Mouse (Mus musculus): ENCODE measurements around the gene Uhrf2. TPM values are rescaled to one million over a fixed set of nuclear protein-coding genes. Genes with fewer than 3 reads are reported as not detected.
A peak's percentile ranks its signal among the peaks of the same experiment; 100 is the strongest.

Gene Uhrf2
- polyA plus RNA-seq, 1 experiment from 2014 or later = 100 TPM

GRCm38 (mm10) chr19:30107221-30107845 is 77.0 kb downstream of the Uhrf2 start:
- H3K4me3 ChIP-seq (ENCODE audit: low read depth, low read length) = no peak overlapping the region
- H3K9me3 ChIP-seq (replicated peaks; ENCODE audit: control insufficient read depth, low read length) = no peaks in the 10 kb centered on the region
- no peak; the same call in 1 of the 2 replicates for ATAC-seq (replicated peaks; ENCODE audit: insufficient number of reproducible peaks, low FRiP score, low TSS enrichment, low read depth)
- 48% methylated on average over 10 of the region's 10 CpGs for WGBS
- H3K27ac ChIP-seq (replicated peaks; ENCODE audit: low read depth, low read length) = no peak overlapping the region
- peak; percentile 35 for DNase-seq (ENCODE audit: low spot score)
- no peaks in the 10 kb centered on the region for H3K27me3 ChIP-seq (ENCODE audit: control insufficient read depth, insufficient read depth, low read length)
- no peaks in the 10 kb centered on the region for H3K4me1 ChIP-seq (ENCODE audit: control insufficient read depth, insufficient read depth, low read length)
- no peaks in the 10 kb centered on the region for H3K36me3 ChIP-seq (replicated peaks; ENCODE audit: control insufficient read depth, insufficient read depth, low read depth, low read length)
- no peak overlapping the region for H3K9ac ChIP-seq (replicated peaks; ENCODE audit: low read length)
- no peak overlapping the region for H3K4me2 ChIP-seq (ENCODE audit: low read depth, low read length)

- H3K27me3 ChIP-seq (ENCODE audit: control insufficient read depth, insufficient read depth, low read length) = no peaks in the 10 kb centered on the region
- no peaks in the 10 kb centered on the region for H3K9me3 ChIP-seq (replicated peaks; ENCODE audit: control insufficient read depth, low read length)
- DNase-seq (ENCODE audit: low spot score) (no peak), ATAC-seq (replicated peaks; ENCODE audit: insufficient number of reproducible peaks, low FRiP score, low TSS enrichment, low read depth) (no peak)
- H3K4me3 ChIP-seq (ENCODE audit: low read depth, low read length) = no peak overlapping the region
- H3K27ac ChIP-seq (replicated peaks; ENCODE audit: low read depth, low read length) = no peak overlapping the region
- H3K4me1 ChIP-seq (ENCODE audit: control insufficient read depth, insufficient read depth, low read length) = no peaks in the 10 kb centered on the region
- H3K36me3 ChIP-seq (replicated peaks; ENCODE audit: control insufficient read depth, insufficient read depth, low read depth, low read length) = no peaks in the 10 kb centered on the region
- no peak overlapping the region for H3K9ac ChIP-seq (replicated peaks; ENCODE audit: low read length)
- no peak overlapping the region for H3K4me2 ChIP-seq (ENCODE audit: low read depth, low read length)
Observed at GRCm38 (mm10) chr19:30108616-30109015, 78.3 kb downstream of the Uhrf2 start.

- no peak overlapping the region for H3K4me2 ChIP-seq (ENCODE audit: low read depth, low read length)
- H3K36me3 ChIP-seq (replicated peaks; ENCODE audit: control insufficient read depth, insufficient read depth, low read depth, low read length) = no peaks in the 10 kb centered on the region
- no peaks in the 10 kb centered on the region for H3K9me3 ChIP-seq (replicated peaks; ENCODE audit: control insufficient read depth, low read length)
- DNase-seq (ENCODE audit: low spot score) (no peak), ATAC-seq (replicated peaks; ENCODE audit: insufficient number of reproducible peaks, low FRiP score, low TSS enrichment, low read depth) (no peak)
- 66% methylated on average over 6 of the region's 6 CpGs for WGBS
- H3K27ac ChIP-seq (replicated peaks; ENCODE audit: low read depth, low read length) = no peak overlapping the region
- H3K4me3 ChIP-seq (ENCODE audit: low read depth, low read length) = no peak overlapping the region
- H3K9ac ChIP-seq (replicated peaks; ENCODE audit: low read length) = no peak overlapping the region
- no peaks in the 10 kb centered on the region for H3K27me3 ChIP-seq (ENCODE audit: control insufficient read depth, insufficient read depth, low read length)
- H3K4me1 ChIP-seq (ENCODE audit: control insufficient read depth, insufficient read depth, low read length) = no peaks in the 10 kb centered on the region
Observed at GRCm38 (mm10) chr19:30109122-30109521, 78.8 kb downstream of the Uhrf2 start.

GRCm38 (mm10) chr19:30111421-30111820 is 81.1 kb downstream of the Uhrf2 start:
- Histone ChIP-seq H3K4me3 (ENCODE audit: low read depth, low read length) (no peak overlapping the region), H3K4me1 (ENCODE audit: control insufficient read depth, insufficient read depth, low read length) (no peaks in the 10 kb centered on the region), H3K4me2 (ENCODE audit: low read depth, low read length) (no peak overlapping the region), H3K9me3 (replicated peaks; ENCODE audit: control insufficient read depth, low read length) (no peaks in the 10 kb centered on the region), H3K9ac (replicated peaks; ENCODE audit: low read length) (no peak overlapping the region), H3K36me3 (replicated peaks; ENCODE audit: control insufficient read depth, insufficient read depth, low read depth, low read length) (no peaks in the 10 kb centered on the region), H3K27ac (replicated peaks; ENCODE audit: low read depth, low read length) (no peak overlapping the region), H3K27me3 (ENCODE audit: control insufficient read depth, insufficient read depth, low read length) (no peaks in the 10 kb centered on the region)
- ATAC-seq (replicated peaks; ENCODE audit: insufficient number of reproducible peaks, low FRiP score, low TSS enrichment, low read depth) (no peak), DNase-seq (ENCODE audit: low spot score) (no peak)
- 91% methylated on average over 3 of the region's 3 CpGs for WGBS

- Histone ChIP-seq H3K4me3 (ENCODE audit: low read depth, low read length) (no peak overlapping the region), H3K4me1 (ENCODE audit: control insufficient read depth, insufficient read depth, low read length) (no peaks in the 10 kb centered on the region), H3K9me3 (replicated peaks; ENCODE audit: control insufficient read depth, low read length) (no peaks in the 10 kb centered on the region), H3K9ac (replicated peaks; ENCODE audit: low read length) (no peak overlapping the region), H3K27me3 (ENCODE audit: control insufficient read depth, insufficient read depth, low read length) (no peaks in the 10 kb centered on the region), H3K4me2 (ENCODE audit: low read depth, low read length) (no peak overlapping the region), H3K27ac (replicated peaks; ENCODE audit: low read depth, low read length) (no peak overlapping the region), H3K36me3 (replicated peaks; ENCODE audit: control insufficient read depth, insufficient read depth, low read depth, low read length) (no peaks in the 10 kb centered on the region)
- WGBS = 91% methylated on average over 16 of the region's 16 CpGs
- ATAC-seq (replicated peaks; ENCODE audit: insufficient number of reproducible peaks, low FRiP score, low TSS enrichment, low read depth) (no peak), DNase-seq (ENCODE audit: low spot score) (no peak)
Observed at GRCm38 (mm10) chr19:30112961-30113688, 82.8 kb downstream of the Uhrf2 start.

- ATAC-seq (replicated peaks; ENCODE audit: insufficient number of reproducible peaks, low FRiP score, low TSS enrichment, low read depth) (no peak), DNase-seq (ENCODE audit: low spot score) (peak; percentile 74)
- Histone ChIP-seq H3K4me1 (ENCODE audit: control insufficient read depth, insufficient read depth, low read length) (no peaks in the 10 kb centered on the region), H3K4me3 (ENCODE audit: low read depth, low read length) (no peak overlapping the region), H3K36me3 (replicated peaks; ENCODE audit: control insufficient read depth, insufficient read depth, low read depth, low read length) (no peaks in the 10 kb centered on the region), H3K27ac (replicated peaks; ENCODE audit: low read depth, low read length) (no peak overlapping the region), H3K9me3 (replicated peaks; ENCODE audit: control insufficient read depth, low read length) (no peaks in the 10 kb centered on the region), H3K9ac (replicated peaks; ENCODE audit: low read length) (no peak overlapping the region), H3K4me2 (ENCODE audit: low read depth, low read length) (no peak overlapping the region), H3K27me3 (ENCODE audit: control insufficient read depth, insufficient read depth, low read length) (no peaks in the 10 kb centered on the region)
- WGBS = 61% methylated on average over 14 of the region's 14 CpGs
Observed at GRCm38 (mm10) chr19:30114919-30115441, 84.7 kb downstream of the Uhrf2 start.

- Histone ChIP-seq H3K27me3 (ENCODE audit: control insufficient read depth, insufficient read depth, low read length) (no peaks in the 10 kb centered on the region), H3K36me3 (replicated peaks; ENCODE audit: control insufficient read depth, insufficient read depth, low read depth, low read length) (no peaks in the 10 kb centered on the region), H3K9ac (replicated peaks; ENCODE audit: low read length) (no peak overlapping the region), H3K4me1 (ENCODE audit: control insufficient read depth, insufficient read depth, low read length) (no peaks in the 10 kb centered on the region), H3K27ac (replicated peaks; ENCODE audit: low read depth, low read length) (no peak overlapping the region), H3K9me3 (replicated peaks; ENCODE audit: control insufficient read depth, low read length) (no peaks in the 10 kb centered on the region), H3K4me2 (ENCODE audit: low read depth, low read length) (no peak overlapping the region), H3K4me3 (ENCODE audit: low read depth, low read length) (no peak overlapping the region)
- 73% methylated on average over 5 of the region's 5 CpGs for WGBS
- ATAC-seq (replicated peaks; ENCODE audit: insufficient number of reproducible peaks, low FRiP score, low TSS enrichment, low read depth) (no peak), DNase-seq (ENCODE audit: low spot score) (no peak)
Observed at GRCm38 (mm10) chr19:30115606-30116005, 85.3 kb downstream of the Uhrf2 start.

- no peak overlapping the region for H3K9ac ChIP-seq (replicated peaks; ENCODE audit: low read length)
- no peak overlapping the region for H3K27ac ChIP-seq (replicated peaks; ENCODE audit: low read depth, low read length)
- no peaks in the 10 kb centered on the region for H3K36me3 ChIP-seq (replicated peaks; ENCODE audit: control insufficient read depth, insufficient read depth, low read depth, low read length)
- no peak overlapping the region for H3K4me3 ChIP-seq (ENCODE audit: low read depth, low read length)
- WGBS = 70% methylated on average over 4 of the region's 4 CpGs
- ATAC-seq (replicated peaks; ENCODE audit: insufficient number of reproducible peaks, low FRiP score, low TSS enrichment, low read depth) (no peak), DNase-seq (ENCODE audit: low spot score) (no peak)
- H3K27me3 ChIP-seq (ENCODE audit: control insufficient read depth, insufficient read depth, low read length) = no peaks in the 10 kb centered on the region
- no peaks in the 10 kb centered on the region for H3K4me1 ChIP-seq (ENCODE audit: control insufficient read depth, insufficient read depth, low read length)
- H3K4me2 ChIP-seq (ENCODE audit: low read depth, low read length) = no peak overlapping the region
- no peaks in the 10 kb centered on the region for H3K9me3 ChIP-seq (replicated peaks; ENCODE audit: control insufficient read depth, low read length)
Observed at GRCm38 (mm10) chr19:30117241-30117640, 86.9 kb downstream of the Uhrf2 start.
